Mouse (Mus musculus) intestine, embryonic 14.5 days (tissue): ENCODE data around the gene Rsl24d1. TPM values are rescaled to one million over a fixed set of nuclear protein-coding genes. Genes with fewer than 3 reads are reported as not detected.
A peak's percentile ranks its signal among the peaks of the same experiment; 100 is the strongest.
"Not testable (repeated sequence)": the region's sequence is repeated elsewhere in the genome, so short reads cannot be mapped to it uniquely, and the experiment has no call there.

Source experiments
- ATAC-seq: fragments of 200-750 bp; cut with Nextera tagmentation; replicated peaks from 2 replicates; pipeline ENCODE4 v1.8.0; 2017; ENCODE audit warnings: low read depth, moderate number of reproducible peaks, moderate TSS enrichment, moderate library complexity; ENCODE audit not compliant: low FRiP score, low TSS enrichment
- DNase-seq: peaks from one replicate; pipeline ENCODE4 v3.0.0-alpha.2; 2018; ENCODE audit warnings: low spot score
- H3K27ac ChIP-seq: fragments of 300-500 bp; sonication (generic); 2 replicates; pipeline ENCODE4 v1.5.1; 2014; ENCODE audit warnings: low read depth, mild to moderate bottlenecking, control low read depth
- H3K27me3 ChIP-seq: fragments of 300-500 bp; sonication (generic); replicated peaks from 2 replicates; pipeline ENCODE4 v1.6.1; 2014; ENCODE audit warnings: low read length, control low read depth; ENCODE audit not compliant: control insufficient read depth, insufficient read depth
- H3K36me3 ChIP-seq: fragments of 300-500 bp; sonication (generic); 2 replicates; pipeline ENCODE4 v1.6.1; 2014; ENCODE audit warnings: low read length, control low read depth; ENCODE audit not compliant: control insufficient read depth, insufficient read depth
- H3K4me1 ChIP-seq: fragments of 300-500 bp; sonication (generic); replicated peaks from 2 replicates; pipeline ENCODE4 v1.6.1; 2014; ENCODE audit warnings: low read length, control low read depth, mixed read lengths; ENCODE audit not compliant: control insufficient read depth, insufficient read depth
- H3K4me2 ChIP-seq: fragments of 300-500 bp; sonication (generic); 2 replicates; pipeline ENCODE4 v1.6.1; 2014; ENCODE audit warnings: low read length
- H3K4me3 ChIP-seq: fragments of 300-500 bp; sonication (generic); 2 replicates; pipeline ENCODE4 v1.5.1; 2014; ENCODE audit warnings: low read depth, low read length, control low read depth, mixed read lengths
- H3K9ac ChIP-seq: fragments of 300-500 bp; sonication (generic); 2 replicates; pipeline ENCODE4 v1.6.1; 2014; ENCODE audit warnings: mild to moderate bottlenecking, low read length
- H3K9me3 ChIP-seq: fragments of 300-500 bp; sonication (generic); 2 replicates; pipeline ENCODE4 v1.6.1; 2016; ENCODE audit warnings: low read length, control low read depth; ENCODE audit not compliant: control insufficient read depth
- WGBS: fragments of 180-500 bp; shearing (Covaris S2); extraction: QIAGEN DNeasy Blood & Tissue Kit; methylation state at CpG from one replicate; pipeline ENCODE4 v1.1.7; 2014; 5-methylcytosine and 5-hydroxymethylcytosine counted together
- polyA plus RNA-seq: library from polyadenylated mRNA; unstranded; fragments of >200 nt; fragmentation: Nextera tagmentation; extraction: Ambion mirVana; gene quantifications from 2 replicates; pipeline ENCODE4 v1.2.1, GENCODE M21; 2014

The Rsl24d1 gene
- polyA plus RNA-seq, 1 experiment from 2014 or later: 121 TPM

DNA sequence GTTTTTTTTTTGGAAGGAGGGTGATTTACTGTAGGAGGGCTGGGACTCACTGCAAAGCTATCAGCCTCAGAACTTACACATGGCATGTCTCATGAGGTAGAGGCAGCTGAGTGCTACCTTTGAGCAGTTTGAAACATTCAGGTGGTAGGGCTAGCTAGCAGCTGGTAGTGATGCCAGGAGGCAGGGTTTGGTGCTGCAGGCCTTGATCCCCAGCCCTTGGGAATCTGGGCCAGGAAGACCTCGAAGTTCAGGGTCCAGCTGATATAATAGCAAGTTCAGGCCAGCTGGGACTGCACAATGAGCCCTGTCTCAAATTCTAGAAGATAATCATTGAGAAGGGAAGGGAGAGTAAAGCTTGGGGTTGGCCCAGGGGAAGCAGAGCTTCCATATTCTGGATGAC lies 8.1 kb upstream of the Rsl24d1 start:
- 67% methylated on average over 1 of the region's 1 CpGs for WGBS
- Histone ChIP-seq H3K4me2 (no peak overlapping the region), H3K9ac (no peak overlapping the region), H3K27ac (no peak overlapping the region), H3K27me3 (peaks cover 20% of the 10 kb centered on the region), H3K9me3 (no peaks in the 10 kb centered on the region), H3K4me1 (peaks cover 6% of the 10 kb centered on the region; the same call in 1 of the 2 replicates), H3K36me3 (no peaks in the 10 kb centered on the region), H3K4me3 (no peak overlapping the region)
- DNase-seq: no peak
- ATAC-seq: no peak

DNA sequence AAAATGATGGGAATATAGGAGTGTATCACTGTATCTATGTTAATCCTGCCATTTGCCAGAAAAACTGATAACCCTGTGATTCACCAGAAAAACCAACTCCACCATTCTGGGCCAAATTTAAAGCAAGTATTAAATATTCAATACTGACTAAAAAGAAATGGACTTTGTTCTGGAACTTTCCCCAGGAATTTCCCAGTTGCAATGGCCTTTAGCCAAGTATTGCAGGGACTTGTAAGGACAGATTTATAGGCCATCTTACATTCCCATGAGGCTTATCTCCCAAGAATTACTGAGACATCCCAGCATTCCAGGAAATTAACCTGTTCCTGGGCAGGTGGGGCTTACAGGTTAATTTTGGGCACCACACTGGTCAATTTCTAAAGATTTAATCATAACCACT lies 7.5 kb upstream of the Rsl24d1 start:
- Histone ChIP-seq H3K4me3 (no peak overlapping the region), H3K9me3 (no peaks in the 10 kb centered on the region), H3K36me3 (no peaks in the 10 kb centered on the region), H3K4me2 (no peak overlapping the region), H3K9ac (no peak overlapping the region), H3K27me3 (peaks cover 20% of the 10 kb centered on the region), H3K4me1 (peaks cover 6% of the 10 kb centered on the region; the same call in 1 of the 2 replicates), H3K27ac (no peak overlapping the region)
- DNase-seq: no peak
- ATAC-seq: no peak; the same call in 1 of the 2 replicates

DNA sequence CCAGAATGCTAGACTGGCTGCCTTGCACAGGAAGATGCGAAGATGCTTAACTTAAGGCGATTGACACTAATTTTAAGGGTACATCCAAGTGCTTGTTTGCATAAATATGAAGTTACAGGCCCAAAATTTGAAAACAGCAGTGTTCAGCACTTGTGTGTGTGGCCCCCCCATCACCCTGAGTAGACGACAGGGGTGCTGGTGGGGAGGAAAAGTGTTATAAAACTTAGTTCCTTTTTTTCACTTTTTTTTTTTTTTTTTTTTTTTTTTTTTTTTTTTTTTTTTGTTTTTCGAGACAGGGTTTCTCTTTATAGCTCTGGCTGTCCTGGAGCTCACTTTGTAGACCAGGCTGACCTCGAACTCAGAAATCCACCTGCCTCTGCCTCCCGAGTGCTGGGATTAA lies 3.5 kb downstream of the Rsl24d1 start:
- not testable (repeated sequence) for H3K9ac ChIP-seq, H3K27ac ChIP-seq, H3K4me2 ChIP-seq, H3K4me3 ChIP-seq, H3K4me1 ChIP-seq, H3K9me3 ChIP-seq, DNase-seq, ATAC-seq, H3K27me3 ChIP-seq
- peaks cover 55% of the 10 kb centered on the region for H3K36me3 ChIP-seq
- WGBS: 86% methylated on average over 5 of the region's 6 CpGs

DNA sequence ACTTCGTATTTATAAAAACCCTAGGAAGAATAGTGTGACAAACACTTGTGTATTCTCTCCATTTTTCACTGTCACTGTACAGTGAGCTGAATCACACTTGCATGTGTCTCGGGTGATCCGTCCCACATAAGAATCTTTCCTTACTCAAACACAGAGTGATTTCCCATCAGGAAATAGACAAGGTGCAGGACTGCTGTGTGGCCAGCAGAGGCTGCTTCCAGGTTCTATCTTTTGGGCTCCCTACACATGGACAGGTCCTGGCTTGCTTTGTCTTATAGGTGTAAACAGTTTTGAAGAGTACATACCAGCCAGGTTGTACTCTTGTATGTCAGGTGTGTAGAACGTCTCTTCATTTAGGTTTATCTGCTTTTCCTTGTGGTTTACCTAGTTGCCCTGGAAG lies 4.8 kb downstream of the Rsl24d1 start:
- H3K9ac ChIP-seq: no peak overlapping the region
- ATAC-seq (no peak), DNase-seq (no peak)
- H3K4me2 ChIP-seq: no peak overlapping the region
- H3K4me3 ChIP-seq: no peak overlapping the region
- no peaks in the 10 kb centered on the region for H3K9me3 ChIP-seq
- no peak overlapping the region for H3K27ac ChIP-seq
- peaks cover 65% of the 10 kb centered on the region for H3K36me3 ChIP-seq
- WGBS: 93% methylated on average over 4 of the region's 4 CpGs
- H3K27me3 ChIP-seq: no peaks in the 10 kb centered on the region
- peaks cover 7% of the 10 kb centered on the region; the same call in 1 of the 2 replicates for H3K4me1 ChIP-seq

DNA sequence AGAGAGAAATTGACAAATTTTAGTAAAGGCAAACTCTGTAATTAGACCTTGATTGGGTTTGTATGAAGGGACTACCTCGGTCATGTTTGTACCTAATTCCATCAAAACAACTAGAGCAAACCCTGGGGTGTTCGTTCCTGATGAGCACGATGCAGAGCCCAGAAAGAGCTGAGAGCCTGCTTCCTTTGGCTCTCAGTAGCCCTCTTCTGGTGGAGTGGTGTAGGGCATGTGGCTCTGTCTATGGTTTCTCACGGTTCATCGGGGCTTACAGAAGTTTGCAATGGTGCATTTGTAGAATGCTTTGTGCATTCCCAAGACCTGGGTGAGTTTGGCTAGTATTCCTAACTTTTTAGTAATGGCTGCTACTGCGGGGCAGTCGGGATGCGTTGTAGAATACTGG lies 8.5 kb downstream of the Rsl24d1 start:
- H3K4me1 ChIP-seq: no peaks in the 10 kb centered on the region
- no peak for DNase-seq
- ATAC-seq: no peak
- no peak overlapping the region for H3K4me2 ChIP-seq
- 72% methylated on average over 8 of the region's 8 CpGs for WGBS
- no peaks in the 10 kb centered on the region for H3K9me3 ChIP-seq
- no peaks in the 10 kb centered on the region for H3K27me3 ChIP-seq
- no peak overlapping the region for H3K27ac ChIP-seq
- no peak overlapping the region for H3K4me3 ChIP-seq
- no peak overlapping the region for H3K9ac ChIP-seq
- H3K36me3 ChIP-seq: peaks cover 85% of the 10 kb centered on the region

DNA sequence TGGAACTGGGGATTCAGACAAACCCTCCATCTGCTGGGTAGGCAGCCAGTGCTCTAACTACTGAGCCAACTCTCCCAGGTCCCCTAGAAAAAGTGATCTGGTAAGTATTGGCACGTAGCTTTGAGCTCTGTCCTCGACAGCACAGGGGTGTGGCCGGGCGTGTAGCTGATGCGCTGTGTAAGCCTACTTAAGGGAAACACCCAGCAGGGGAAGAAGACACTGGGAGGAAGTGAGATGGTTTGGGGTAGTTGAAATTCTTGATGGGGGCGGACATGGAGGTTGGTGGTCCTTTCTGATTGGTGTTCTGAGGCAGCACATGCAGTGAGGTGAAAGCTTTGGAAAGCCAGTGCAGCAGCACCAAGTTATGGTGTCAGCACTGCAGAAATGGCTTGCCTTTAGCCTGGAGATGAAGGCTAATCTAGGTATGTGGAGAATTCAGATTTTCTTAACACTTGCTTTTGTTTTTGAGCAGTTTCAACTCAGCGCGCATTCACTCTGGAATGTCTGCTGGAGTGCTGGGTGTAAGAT lies 11.9 kb downstream of the Rsl24d1 start:
- no peaks in the 10 kb centered on the region for H3K27me3 ChIP-seq
- no peak overlapping the region for H3K9ac ChIP-seq
- no peaks in the 10 kb centered on the region for H3K9me3 ChIP-seq
- no peak overlapping the region for H3K27ac ChIP-seq
- no peak overlapping the region for H3K4me3 ChIP-seq
- WGBS: 89% methylated on average over 8 of the region's 8 CpGs
- DNase-seq (no peak), ATAC-seq (no peak)
- H3K4me2 ChIP-seq: no peak overlapping the region
- no peaks in the 10 kb centered on the region for H3K4me1 ChIP-seq
- H3K36me3 ChIP-seq: peaks cover 97% of the 10 kb centered on the region

DNA sequence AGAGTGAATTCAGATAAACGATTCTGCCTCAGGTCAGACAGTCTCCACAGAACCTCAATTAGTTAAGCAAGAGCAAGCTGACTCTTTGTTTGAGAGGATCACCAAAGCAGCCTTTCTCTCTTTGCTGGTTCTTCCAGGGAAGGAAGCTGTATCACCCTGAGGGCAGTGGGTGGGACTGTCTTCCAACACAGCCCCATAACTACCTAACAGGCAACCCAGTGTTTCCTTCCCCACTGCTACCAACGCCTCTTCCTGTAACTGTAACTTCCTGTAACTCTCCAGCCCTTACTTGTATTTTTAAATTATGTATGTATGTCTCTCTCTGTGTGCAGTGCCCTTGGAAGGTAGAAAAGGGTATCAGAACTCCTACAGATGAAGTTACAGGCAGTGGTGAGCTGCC lies 14.2 kb downstream of the Rsl24d1 start:
- H3K36me3 ChIP-seq: peaks cover 76% of the 10 kb centered on the region
- WGBS: 78% methylated on average over 2 of the region's 2 CpGs

DNA sequence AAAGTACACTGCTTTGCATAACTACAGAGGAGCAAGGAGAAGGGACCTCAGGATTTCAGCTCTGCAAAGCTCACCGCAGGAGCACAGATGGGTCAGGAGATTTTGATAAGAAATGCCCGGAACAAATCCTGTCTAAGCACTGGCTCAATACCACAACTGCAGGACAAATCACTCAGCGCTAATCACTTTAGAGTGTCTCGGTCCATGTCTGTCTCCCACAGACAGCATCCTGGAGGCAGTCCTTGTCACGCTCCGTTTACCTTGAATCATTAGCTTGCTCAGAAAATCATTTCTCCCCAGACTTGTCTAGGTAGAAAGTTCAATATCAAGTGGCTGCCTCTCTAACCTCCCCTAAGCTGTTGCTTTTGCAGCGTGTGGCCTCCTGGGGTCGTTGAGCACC lies 16.6 kb downstream of the Rsl24d1 start:
- no peak overlapping the region for H3K27ac ChIP-seq
- H3K4me3 ChIP-seq: no peak overlapping the region
- H3K36me3 ChIP-seq: peaks cover 53% of the 10 kb centered on the region
- H3K4me1 ChIP-seq: no peaks in the 10 kb centered on the region
- H3K4me2 ChIP-seq: no peak overlapping the region
- DNase-seq (no peak), ATAC-seq (no peak)
- WGBS: 86% methylated on average over 8 of the region's 8 CpGs
- no peaks in the 10 kb centered on the region for H3K27me3 ChIP-seq
- no peaks in the 10 kb centered on the region for H3K9me3 ChIP-seq
- no peak overlapping the region for H3K9ac ChIP-seq

More for the DNA sequence above, 14.2 kb downstream of the Rsl24d1 start:
- DNase-seq (no peak), ATAC-seq (no peak)
- no peak overlapping the region for H3K4me2 ChIP-seq
- H3K9me3 ChIP-seq: no peaks in the 10 kb centered on the region
- no peak overlapping the region for H3K9ac ChIP-seq
- no peaks in the 10 kb centered on the region for H3K4me1 ChIP-seq
- no peak overlapping the region for H3K4me3 ChIP-seq
- no peaks in the 10 kb centered on the region for H3K27me3 ChIP-seq
- no peak overlapping the region for H3K27ac ChIP-seq

DNA sequence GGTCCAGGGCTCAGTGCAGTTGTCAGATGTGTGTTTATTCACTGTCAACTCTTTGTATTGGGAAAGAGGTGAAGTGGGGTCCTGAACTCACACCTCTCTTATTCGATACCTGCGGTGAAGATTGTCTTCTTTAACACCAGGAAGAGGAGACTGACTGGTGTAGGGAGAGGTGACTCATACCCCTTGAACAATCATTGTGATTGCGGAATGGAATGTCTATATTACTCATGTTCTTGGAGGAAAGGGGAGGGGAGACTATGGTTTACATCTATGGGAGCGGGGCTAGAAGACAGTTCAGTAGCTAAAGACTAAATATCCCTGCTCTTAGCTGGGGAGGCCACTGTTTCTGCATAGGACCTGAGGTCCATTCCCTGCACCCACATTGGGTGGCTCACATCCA lies 17.3 kb downstream of the Rsl24d1 start:
- Histone ChIP-seq H3K9ac (no peak overlapping the region), H3K4me1 (no peaks in the 10 kb centered on the region), H3K4me2 (no peak overlapping the region), H3K36me3 (peaks cover 46% of the 10 kb centered on the region), H3K4me3 (no peak overlapping the region), H3K9me3 (no peaks in the 10 kb centered on the region), H3K27me3 (no peaks in the 10 kb centered on the region), H3K27ac (no peak overlapping the region)
- 83% methylated on average over 4 of the region's 4 CpGs for WGBS
- ATAC-seq (0 out of 2 replicates have a peak, but pooled peaks have one; percentile 27), DNase-seq (no peak)
